Mouse (Mus musculus) lung, postnatal 0 days (tissue): ENCODE measurements around the gene Hormad2. TPM values are rescaled to one million over a fixed set of nuclear protein-coding genes. Genes with fewer than 3 reads are reported as not detected.
A peak's percentile ranks its signal among the peaks of the same experiment; 100 is the strongest.

Experiments used
- ATAC-seq: fragments of 200-750 bp; cut with Nextera tagmentation; 2 replicates; pipeline ENCODE4 v1.8.0; 2017; ENCODE audit warnings: moderate library complexity
- DNase-seq: peaks from one replicate; pipeline ENCODE4 v3.0.0-alpha.2; 2016; ENCODE audit warnings: low spot score
- H3K27ac ChIP-seq: fragments of 300-500 bp; sonication (generic); 2 replicates; pipeline ENCODE4 v1.5.1; 2014; ENCODE audit warnings: antibody characterized with exemption, mild to moderate bottlenecking, low read length, mixed read lengths
- H3K27me3 ChIP-seq: fragments of 300-500 bp; sonication (generic); replicated peaks from 2 replicates; pipeline ENCODE4 v1.6.1; 2014; ENCODE audit warnings: low read length, mixed read lengths; ENCODE audit not compliant: insufficient read depth
- H3K36me3 ChIP-seq: fragments of 300-500 bp; sonication (generic); 2 replicates; pipeline ENCODE4 v1.6.1; 2014; ENCODE audit warnings: low read length, mixed read lengths; ENCODE audit not compliant: insufficient read depth
- H3K4me1 ChIP-seq: fragments of 300-500 bp; sonication (generic); 2 replicates; pipeline ENCODE4 v1.6.1; 2014; ENCODE audit warnings: antibody characterized with exemption, low read depth, low read length, mixed read lengths; ENCODE audit not compliant: insufficient read depth
- H3K4me2 ChIP-seq: fragments of 300-500 bp; sonication (generic); replicated peaks from 2 replicates; pipeline ENCODE4 v1.6.1; 2014; ENCODE audit warnings: low read depth, mild to moderate bottlenecking, low read length, moderate library complexity, mixed read lengths
- H3K4me3 ChIP-seq: fragments of 300-500 bp; sonication (generic); 2 replicates; pipeline ENCODE4 v1.5.1; 2014; ENCODE audit warnings: low read depth, low read length
- H3K9ac ChIP-seq: fragments of 300-500 bp; sonication (generic); replicated peaks from 2 replicates; pipeline ENCODE4 v1.6.1; 2014; ENCODE audit warnings: low read depth, mild to moderate bottlenecking
- H3K9me3 ChIP-seq: fragments of 300-500 bp; sonication (generic); 2 replicates; pipeline ENCODE4 v1.6.1; 2016; ENCODE audit warnings: low read length, mixed read lengths
- CTCF ChIP-seq: IDR thresholded peaks from 2 replicates; pipeline ENCODE4 v1.5.1; 2016; ENCODE audit warnings: antibody characterized with exemption, mild to moderate bottlenecking
- EP300 ChIP-seq: IDR thresholded peaks from 2 replicates; pipeline ENCODE4 v1.6.1; 2016; ENCODE audit warnings: antibody characterized with exemption, mild to moderate bottlenecking, control low read depth
- WGBS: fragments of 180-500 bp; shearing (Covaris S2); extraction: QIAGEN DNeasy Blood & Tissue Kit; methylation state at CpG from one replicate; pipeline ENCODE4 v1.1.7; 2014; 5-methylcytosine and 5-hydroxymethylcytosine counted together
- polyA plus RNA-seq: library from polyadenylated mRNA; unstranded; fragments of >200 nt; fragmentation: Nextera tagmentation; extraction: Ambion mirVana; gene quantifications from 2 replicates; pipeline ENCODE4 v1.2.1, GENCODE M21; 2015

Gene Hormad2
- polyA plus RNA-seq, 1 experiment from 2014 or later: 0.19 TPM

GRCm38 (mm10) chr11:4437318-4437717 is 3.6 kb downstream of the Hormad2 start:
- Histone ChIP-seq H3K4me1 (no peaks in the 10 kb centered on the region), H3K36me3 (no peaks in the 10 kb centered on the region), H3K27ac (no peak overlapping the region), H3K9ac (no peak overlapping the region), H3K27me3 (no peaks in the 10 kb centered on the region), H3K4me2 (no peak overlapping the region), H3K4me3 (no peak overlapping the region), H3K9me3 (no peaks in the 10 kb centered on the region)
- DNase-seq (no peak), ATAC-seq (no peak)
- WGBS: 83% methylated on average over 1 of the region's 1 CpGs
- TF ChIP-seq EP300 (no peak), CTCF (no peak)

- TF ChIP-seq CTCF (peak; percentile 67), EP300 (no peak; the same call in 1 of the 2 replicates)
- no peak overlapping the region for H3K4me2 ChIP-seq
- H3K9ac ChIP-seq: no peak overlapping the region
- H3K36me3 ChIP-seq: no peaks in the 10 kb centered on the region
- peak; percentile 75 for DNase-seq
- no peaks in the 10 kb centered on the region for H3K27me3 ChIP-seq
- no peak overlapping the region for H3K4me3 ChIP-seq
- 79% methylated on average over 3 of the region's 3 CpGs for WGBS
- H3K27ac ChIP-seq: no peak overlapping the region
- H3K9me3 ChIP-seq: no peaks in the 10 kb centered on the region
- ATAC-seq: no peak
- no peaks in the 10 kb centered on the region for H3K4me1 ChIP-seq
Observed at GRCm38 (mm10) chr11:4436631-4437030, 4.3 kb downstream of the Hormad2 start.

GRCm38 (mm10) chr11:4434461-4434860 is 6.4 kb downstream of the Hormad2 start:
- DNase-seq: no peak
- Histone ChIP-seq H3K9me3 (no peaks in the 10 kb centered on the region), H3K4me1 (no peaks in the 10 kb centered on the region), H3K27ac (no peak overlapping the region), H3K4me3 (no peak overlapping the region), H3K9ac (no peak overlapping the region), H3K36me3 (no peaks in the 10 kb centered on the region), H3K4me2 (no peak overlapping the region), H3K27me3 (no peaks in the 10 kb centered on the region)
- TF ChIP-seq EP300 (no peak), CTCF (no peak)
- WGBS: 58% methylated on average over 4 of the region's 4 CpGs
- no peak for ATAC-seq

- Histone ChIP-seq H3K4me1 (no peaks in the 10 kb centered on the region), H3K36me3 (no peaks in the 10 kb centered on the region), H3K4me2 (no peak overlapping the region), H3K9me3 (no peaks in the 10 kb centered on the region), H3K9ac (no peak overlapping the region), H3K27ac (no peak overlapping the region), H3K27me3 (no peaks in the 10 kb centered on the region), H3K4me3 (no peak overlapping the region)
- no peak for TF ChIP-seq EP300
- TF ChIP-seq CTCF: no peak
- DNase-seq (no peak), ATAC-seq (no peak)
- WGBS: 65% methylated on average over 8 of the region's 8 CpGs
Observed at GRCm38 (mm10) chr11:4423818-4424217, 17.1 kb downstream of the Hormad2 start.

- 63% methylated on average over 16 of the region's 16 CpGs for WGBS
- no peak for ATAC-seq
- no peaks in the 10 kb centered on the region for H3K27me3 ChIP-seq
- no peak overlapping the region for H3K4me2 ChIP-seq
- no peaks in the 10 kb centered on the region for H3K9me3 ChIP-seq
- H3K9ac ChIP-seq: no peak overlapping the region
- TF ChIP-seq CTCF (no peak), EP300 (no peak)
- no peak overlapping the region for H3K4me3 ChIP-seq
- H3K27ac ChIP-seq: no peak overlapping the region
- H3K4me1 ChIP-seq: no peaks in the 10 kb centered on the region
- peak; percentile 41 for DNase-seq
- H3K36me3 ChIP-seq: no peaks in the 10 kb centered on the region
Observed at GRCm38 (mm10) chr11:4422494-4423425, 18.1 kb downstream of the Hormad2 start.

- no peak overlapping the region for H3K27ac ChIP-seq
- peak; percentile 79 for DNase-seq
- 38% methylated on average over 6 of the region's 6 CpGs for WGBS
Observed at GRCm38 (mm10) chr11:4421933-4422488, 18.9 kb downstream of the Hormad2 start.

More at GRCm38 (mm10) chr11:4421933-4422488, 18.9 kb downstream of the Hormad2 start:
- H3K4me2 ChIP-seq: no peak overlapping the region
- no peaks in the 10 kb centered on the region for H3K27me3 ChIP-seq
- H3K4me1 ChIP-seq: no peaks in the 10 kb centered on the region
- H3K9me3 ChIP-seq: no peaks in the 10 kb centered on the region
- H3K36me3 ChIP-seq: no peaks in the 10 kb centered on the region
- ATAC-seq: no peak
- TF ChIP-seq EP300 (no peak), CTCF (peak; percentile 55)
- H3K9ac ChIP-seq: no peak overlapping the region
- no peak overlapping the region for H3K4me3 ChIP-seq
